Mouse (Mus musculus) heart, postnatal 0 days (tissue): Measurements from ENCODE around the gene Chst5. TPM values are rescaled to one million over a fixed set of nuclear protein-coding genes. Genes with fewer than 3 reads are reported as not detected.
A peak's percentile ranks its signal among the peaks of the same experiment; 100 is the strongest.

Experiments
- ATAC-seq: fragments of 200-750 bp; cut with Nextera tagmentation; 2 replicates; pipeline ENCODE4 v1.8.0; 2017; ENCODE audit warnings: low read depth, moderate number of reproducible peaks, moderate library complexity; ENCODE audit not compliant: insufficient read depth
- DNase-seq: peaks from one replicate; pipeline ENCODE4 v3.0.0-alpha.2; 2016; ENCODE audit warnings: low spot score
- H3K27ac ChIP-seq: fragments of 300-500 bp; sonication (generic); 2 replicates; pipeline ENCODE4 v1.5.1; 2014; ENCODE audit warnings: low read depth, mild to moderate bottlenecking
- H3K27me3 ChIP-seq: fragments of 300-500 bp; sonication (generic); 2 replicates; pipeline ENCODE4 v1.6.1; 2014; ENCODE audit warnings: low read length, mixed read lengths; ENCODE audit not compliant: control insufficient read depth, insufficient read depth
- H3K36me3 ChIP-seq: fragments of 300-500 bp; sonication (generic); replicated peaks from 2 replicates; pipeline ENCODE4 v1.6.1; 2014; ENCODE audit warnings: low read length, mixed read lengths; ENCODE audit not compliant: control insufficient read depth, insufficient read depth
- H3K4me1 ChIP-seq: fragments of 300-500 bp; sonication (generic); 2 replicates; pipeline ENCODE4 v1.6.1; 2014; ENCODE audit warnings: antibody characterized with exemption; ENCODE audit not compliant: control insufficient read depth, insufficient read depth
- H3K4me2 ChIP-seq: fragments of 300-500 bp; sonication (generic); 2 replicates; pipeline ENCODE4 v1.6.1; 2014; ENCODE audit warnings: low read depth, mild to moderate bottlenecking, low read length, moderate library complexity
- H3K4me3 ChIP-seq: fragments of 300-500 bp; sonication (generic); 2 replicates; pipeline ENCODE4 v1.5.1; 2014; ENCODE audit warnings: low read depth, low read length
- H3K9ac ChIP-seq: fragments of 300-500 bp; sonication (generic); replicated peaks from 2 replicates; pipeline ENCODE4 v1.6.1; 2014; ENCODE audit warnings: low read depth, low read length, mixed read lengths
- H3K9me3 ChIP-seq: fragments of 300-500 bp; sonication (generic); replicated peaks from 2 replicates; pipeline ENCODE4 v1.6.1; 2016; ENCODE audit warnings: low read length; ENCODE audit not compliant: control insufficient read depth
- CTCF ChIP-seq: IDR thresholded peaks from 2 replicates; pipeline ENCODE4 v1.5.1; 2016; ENCODE audit warnings: antibody characterized with exemption, control low read depth, low read depth
- EP300 ChIP-seq: IDR thresholded peaks from 2 replicates; pipeline ENCODE4 v1.6.1; 2016; ENCODE audit warnings: antibody characterized with exemption, low read depth
- WGBS: fragments of 180-500 bp; shearing (Covaris S2); extraction: QIAGEN DNeasy Blood & Tissue Kit; methylation state at CpG from one replicate; pipeline ENCODE4 v1.1.7; 2014; 5-methylcytosine and 5-hydroxymethylcytosine counted together
- polyA plus RNA-seq: library from polyadenylated mRNA; unstranded; fragments of >200 nt; fragmentation: Nextera tagmentation; extraction: Ambion mirVana; gene quantifications from 2 replicates; pipeline ENCODE4 v1.2.1, GENCODE M21; 2015
- total RNA-seq: library from RNA; depleted of rRNA; stranded (reverse); fragments of >200 nt; gene quantifications from 2 replicates; pipeline ENCODE4 v1.2.3, GENCODE M21; 2014; ENCODE audit warnings: low replicate concordance

The Chst5 gene
- total and polyA plus RNA-seq, 2 experiments from 2014 or later, result not detected

GRCm38 (mm10) chr8:111951317-111951716, 41.1 kb upstream of the Chst5 start:
- 95% methylated on average over 7 of the region's 7 CpGs for WGBS
- ATAC-seq (no peak), DNase-seq (no peak)
- Histone ChIP-seq H3K4me1 (no peaks in the 10 kb centered on the region), H3K4me2 (no peak overlapping the region), H3K27me3 (no peaks in the 10 kb centered on the region), H3K36me3 (peaks cover 54% of the 10 kb centered on the region), H3K27ac (no peak overlapping the region), H3K4me3 (no peak overlapping the region), H3K9ac (no peak overlapping the region), H3K9me3 (no peaks in the 10 kb centered on the region)
- no peak for TF ChIP-seq CTCF
- no peak for TF ChIP-seq EP300

DNA sequence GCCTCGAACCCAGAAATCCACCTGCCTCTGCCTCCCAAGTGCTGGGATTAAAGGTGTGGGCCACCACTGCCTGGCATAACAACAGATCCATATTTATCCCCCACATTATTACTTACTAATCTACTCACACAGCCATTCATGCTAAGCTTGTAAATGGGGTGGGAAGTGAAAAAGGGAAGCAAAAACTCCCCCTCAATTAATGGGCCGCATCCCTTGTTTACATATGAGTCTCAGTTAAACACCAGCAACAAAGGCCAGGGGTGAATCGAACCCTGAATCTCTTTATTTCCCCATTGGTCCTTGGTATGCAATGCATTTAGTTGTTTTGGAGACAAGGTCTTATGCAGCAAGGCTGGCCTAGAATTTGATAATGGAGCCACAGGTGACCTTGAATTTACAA, 40.6 kb upstream of the Chst5 start:
- Histone ChIP-seq H3K4me1 (no peaks in the 10 kb centered on the region), H3K9ac (no peak overlapping the region), H3K4me2 (no peak overlapping the region), H3K27me3 (no peaks in the 10 kb centered on the region), H3K9me3 (no peaks in the 10 kb centered on the region), H3K4me3 (no peak overlapping the region), H3K36me3 (peaks cover 56% of the 10 kb centered on the region), H3K27ac (no peak overlapping the region)
- WGBS, result 94% methylated on average over 3 of the region's 3 CpGs
- TF ChIP-seq EP300 (no peak), CTCF (no peak)
- DNase-seq (no peak), ATAC-seq (no peak)

GRCm38 (mm10) chr8:111947954-111948353, 37.7 kb upstream of the Chst5 start:
- Histone ChIP-seq H3K36me3 (peaks cover 54% of the 10 kb centered on the region), H3K9me3 (no peaks in the 10 kb centered on the region), H3K27me3 (no peaks in the 10 kb centered on the region), H3K4me2 (no peak overlapping the region), H3K27ac (no peak overlapping the region), H3K4me3 (no peak overlapping the region), H3K4me1 (no peaks in the 10 kb centered on the region), H3K9ac (no peak overlapping the region)
- TF ChIP-seq EP300 (no peak), CTCF (no peak)
- WGBS, result 91% methylated on average over 8 of the region's 8 CpGs
- DNase-seq (no peak), ATAC-seq (no peak)

GRCm38 (mm10) chr8:111947144-111947543, 36.9 kb upstream of the Chst5 start:
- WGBS, result 77% methylated on average over 2 of the region's 2 CpGs
- peaks cover 52% of the 10 kb centered on the region for H3K36me3 ChIP-seq
- no peak overlapping the region for H3K4me3 ChIP-seq
- H3K27me3 ChIP-seq, result no peaks in the 10 kb centered on the region
- DNase-seq (no peak), ATAC-seq (no peak)
- TF ChIP-seq EP300, result no peak
- no peak for TF ChIP-seq CTCF
- no peak overlapping the region for H3K27ac ChIP-seq
- H3K9ac ChIP-seq, result no peak overlapping the region
- H3K4me2 ChIP-seq, result no peak overlapping the region
- H3K4me1 ChIP-seq, result no peaks in the 10 kb centered on the region
- H3K9me3 ChIP-seq, result no peaks in the 10 kb centered on the region

DNA sequence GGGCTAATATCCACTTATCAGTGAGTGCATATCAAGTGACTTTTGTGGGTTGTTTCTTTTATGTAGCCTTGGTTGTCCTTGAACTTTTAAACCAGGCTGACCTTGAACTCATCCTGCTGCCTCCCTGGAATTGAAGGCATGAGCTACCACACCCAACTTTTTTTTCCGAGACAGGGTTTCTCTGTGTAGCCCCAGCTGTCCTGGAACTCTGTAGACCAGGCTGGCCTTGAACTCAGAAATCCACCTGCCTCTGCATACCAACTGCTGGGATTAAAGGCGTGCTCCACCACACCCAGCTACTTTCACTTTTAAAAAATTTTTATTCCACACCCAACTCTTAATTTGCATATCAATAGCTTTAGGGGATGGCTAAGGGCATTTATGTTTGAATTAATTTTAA, 33.3 kb upstream of the Chst5 start:
- WGBS, result 88% methylated on average over 2 of the region's 2 CpGs
- ATAC-seq, result no peak
- H3K4me3 ChIP-seq, result no peak overlapping the region
- no peaks in the 10 kb centered on the region for H3K27me3 ChIP-seq
- H3K27ac ChIP-seq, result no peak overlapping the region
- TF ChIP-seq EP300 (no peak), CTCF (no peak)
- H3K36me3 ChIP-seq, result peaks cover 31% of the 10 kb centered on the region
- H3K4me1 ChIP-seq, result peaks cover 14% of the 10 kb centered on the region
- no peak overlapping the region for H3K4me2 ChIP-seq
- H3K9ac ChIP-seq, result no peak overlapping the region
- DNase-seq, result no peak
- no peaks in the 10 kb centered on the region for H3K9me3 ChIP-seq

- TF ChIP-seq EP300 (no peak), CTCF (no peak)
- DNase-seq (peak; percentile 11), ATAC-seq (peak; percentile 12; the same call in 1 of the 2 replicates)
Observed at GRCm38 (mm10) chr8:111941101-111941454, 30.8 kb upstream of the Chst5 start.

More at GRCm38 (mm10) chr8:111941101-111941454, 30.8 kb upstream of the Chst5 start:
- H3K9me3 ChIP-seq, result no peaks in the 10 kb centered on the region
- H3K4me3 ChIP-seq, result peak overlapping the region; percentile 73
- under 1% methylated on average over 23 of the region's 23 CpGs for WGBS
- H3K27ac ChIP-seq, result peak overlapping the region; percentile 77
- peak overlapping the region; percentile 83 for H3K4me2 ChIP-seq
- H3K9ac ChIP-seq, result peak overlapping the region; percentile 64
- H3K27me3 ChIP-seq, result no peaks in the 10 kb centered on the region
- H3K4me1 ChIP-seq, result peaks cover 14% of the 10 kb centered on the region
- H3K36me3 ChIP-seq, result peaks cover 19% of the 10 kb centered on the region
